Mouse (Mus musculus) olfactory bulb, adult 2 months (tissue): ENCODE data around the gene Ubap1.

ENCODE experiments used
- CTCF ChIP-seq: fragments of 200-500 bp; IDR thresholded peaks from 2 replicates; pipeline ENCODE4 v1.5.1; 2012; ENCODE audit warnings: low read depth, mild to moderate bottlenecking, low read length, moderate library complexity; ENCODE audit not compliant: insufficient read depth
- POLR2A ChIP-seq: fragments of 200-500 bp; IDR thresholded peaks from 2 replicates; pipeline ENCODE4 v1.6.1; 2012; ENCODE audit warnings: mild to moderate bottlenecking, low read depth, low read length, moderate library complexity; ENCODE audit not compliant: insufficient read depth

- no peak for TF ChIP-seq CTCF
- TF ChIP-seq POLR2A = no peak
Measured at GRCm38 (mm10) chr4:41318267-41318666, 30.5 kb upstream of the Ubap1 start.
